Mouse (Mus musculus): ENCODE measurements around the gene Man2b1. TPM values are rescaled to one million over a fixed set of nuclear protein-coding genes. Genes with fewer than 3 reads are reported as not detected.
A peak's percentile ranks its signal among the peaks of the same experiment; 100 is the strongest.

Gene Man2b1
- 32.7 and 33.9 TPM in 2 replicates for polyA plus RNA-seq (2014; fragmentation: Nextera tagmentation; extraction: Ambion mirVana)

DNA sequence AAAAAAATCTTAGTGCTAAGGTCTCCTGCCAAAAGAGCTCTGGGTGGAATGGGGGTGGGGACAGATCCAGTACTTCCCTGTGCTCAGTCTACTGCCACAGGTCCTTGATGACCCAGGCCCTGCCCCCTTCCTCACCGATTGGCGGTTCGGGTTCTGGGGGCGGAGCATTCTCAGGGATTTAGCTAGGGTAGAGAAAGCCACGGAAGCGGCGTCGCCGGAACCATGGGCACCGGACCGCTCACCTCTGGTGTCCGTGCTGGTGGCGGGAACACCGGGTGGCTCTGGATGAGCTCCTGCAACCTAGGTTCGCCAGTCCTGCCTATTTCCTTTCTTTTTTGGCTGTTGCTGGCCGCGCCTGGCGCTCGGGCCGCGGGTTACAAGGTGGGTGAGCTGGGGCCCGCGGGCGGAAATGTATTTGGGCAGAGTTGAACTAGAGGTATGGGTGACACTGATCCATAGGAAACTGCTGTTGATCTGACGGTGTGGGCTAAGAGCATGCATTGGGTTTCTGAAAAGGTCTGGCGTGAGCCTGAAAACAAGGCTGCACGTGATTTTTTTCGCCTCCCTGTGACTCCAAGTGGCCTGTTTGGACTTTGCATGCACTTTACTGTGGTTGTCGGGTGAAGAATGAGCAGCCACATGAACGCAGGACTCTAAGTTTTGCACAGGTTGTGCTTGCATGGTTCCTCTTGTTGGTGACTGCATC lies at the start of gene Man2b1:
Gene Man2b1 (plus strand): TSS at position 163 of the 706 bp plus-strand sequence.
- 0 out of 2 replicates have a peak within 1 kb of the TSS, but pooled peaks have one; percentile 30 for H3K27ac ChIP-seq (ENCODE audit: low read depth)
- peak; percentile 84 for ATAC-seq (ENCODE audit: insufficient read depth)
- no peaks in the 10 kb centered on the region for H3K9me3 ChIP-seq (ENCODE audit: low read depth, low read length)
- WGBS = under 1% methylated on average over 30 of the region's 30 CpGs
- H3K9ac ChIP-seq = peak within 1 kb of the TSS; percentile 69
- H3K4me1 ChIP-seq (ENCODE audit: insufficient read depth) = peaks cover 13% of the 10 kb centered on the region
- H3K36me3 ChIP-seq (ENCODE audit: insufficient read depth) = peaks cover 39% of the 10 kb centered on the region
- no peaks in the 10 kb centered on the region for H3K27me3 ChIP-seq (ENCODE audit: insufficient read depth, low read length)
- DNase-seq = peak; percentile 89
- TF ChIP-seq CTCF (IDR thresholded peaks at IDR 0.05; ENCODE audit: low read depth) = peak; percentile 61
- peak within 1 kb of the TSS; percentile 66 for H3K4me3 ChIP-seq (ENCODE audit: low read depth, low read length)
- peak within 1 kb of the TSS; percentile 92 for H3K4me2 ChIP-seq

DNA sequence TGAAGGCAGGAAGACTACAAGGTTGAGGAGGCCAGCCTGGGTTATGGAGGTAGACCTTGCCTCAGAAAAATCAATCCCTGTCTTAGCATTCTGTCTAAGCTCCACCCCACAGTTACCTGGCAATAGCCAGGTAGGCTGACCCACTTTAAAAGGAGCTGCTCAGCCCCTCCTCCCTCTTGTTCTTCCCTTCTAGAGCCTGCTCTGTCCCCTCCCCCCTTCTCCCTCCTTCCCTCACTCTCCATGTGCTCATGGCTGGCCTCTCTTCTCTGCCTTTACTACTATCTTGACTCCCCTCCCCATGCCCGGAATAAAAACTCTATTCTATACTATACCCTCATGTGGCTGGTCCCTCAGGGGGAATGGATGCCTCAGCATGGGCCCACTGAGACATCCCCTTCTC lies 49.2 kb upstream of the Man2b1 start:
- Histone ChIP-seq H3K36me3 (ENCODE audit: insufficient read depth) (peaks cover 47% of the 10 kb centered on the region), H3K27me3 (ENCODE audit: insufficient read depth, low read length) (no peaks in the 10 kb centered on the region), H3K27ac (ENCODE audit: low read depth) (no peak overlapping the region), H3K9ac (no peak overlapping the region), H3K4me1 (ENCODE audit: insufficient read depth) (peaks cover 16% of the 10 kb centered on the region; the same call in 1 of the 2 replicates), H3K4me3 (ENCODE audit: low read depth, low read length) (no peak overlapping the region), H3K9me3 (ENCODE audit: low read depth, low read length) (no peaks in the 10 kb centered on the region), H3K4me2 (no peak overlapping the region; the same call in 1 of the 2 replicates)
- ATAC-seq (ENCODE audit: insufficient read depth) = no peak
- no peak for TF ChIP-seq CTCF (IDR thresholded peaks at IDR 0.05; ENCODE audit: low read depth)
- 56% methylated on average over 1 of the region's 1 CpGs for WGBS
- no peak for DNase-seq

DNA sequence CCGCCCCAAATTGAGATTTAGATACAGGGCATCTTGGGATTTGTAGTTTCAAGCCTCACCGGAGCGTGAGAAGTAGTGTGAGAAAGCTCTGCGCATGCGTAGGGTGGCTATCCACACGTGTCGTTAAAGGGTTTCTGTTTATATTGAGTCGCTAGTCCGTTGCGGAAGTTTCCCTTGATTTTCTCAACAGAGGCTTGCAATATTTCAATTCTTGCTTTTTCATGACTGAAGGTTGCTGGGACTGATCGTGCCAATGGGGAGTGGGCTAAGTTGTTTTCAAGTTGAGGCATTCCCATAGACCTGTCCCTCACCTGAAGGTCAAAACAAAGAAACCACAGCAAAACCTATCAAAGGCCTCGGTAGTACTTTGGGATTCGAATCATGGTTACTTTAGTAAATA lies 48.3 kb upstream of the Man2b1 start:
- Histone ChIP-seq H3K36me3 (ENCODE audit: insufficient read depth) (peaks cover 42% of the 10 kb centered on the region), H3K27me3 (ENCODE audit: insufficient read depth, low read length) (no peaks in the 10 kb centered on the region), H3K4me1 (ENCODE audit: insufficient read depth) (0 out of 2 replicates have a peak, but pooled peaks cover 16% of the 10 kb centered on the region), H3K4me2 (peak overlapping the region; percentile 93), H3K9me3 (ENCODE audit: low read depth, low read length) (no peaks in the 10 kb centered on the region), H3K9ac (peak overlapping the region; percentile 90), H3K27ac (ENCODE audit: low read depth) (peak overlapping the region; percentile 100; the same call in 1 of the 2 replicates), H3K4me3 (ENCODE audit: low read depth, low read length) (peak overlapping the region; percentile 83)
- DNase-seq = peak; percentile 95
- no peak for ATAC-seq (ENCODE audit: insufficient read depth)
- under 1% methylated on average over 13 of the region's 13 CpGs for WGBS
- no peak for TF ChIP-seq CTCF (IDR thresholded peaks at IDR 0.05; ENCODE audit: low read depth)

DNA sequence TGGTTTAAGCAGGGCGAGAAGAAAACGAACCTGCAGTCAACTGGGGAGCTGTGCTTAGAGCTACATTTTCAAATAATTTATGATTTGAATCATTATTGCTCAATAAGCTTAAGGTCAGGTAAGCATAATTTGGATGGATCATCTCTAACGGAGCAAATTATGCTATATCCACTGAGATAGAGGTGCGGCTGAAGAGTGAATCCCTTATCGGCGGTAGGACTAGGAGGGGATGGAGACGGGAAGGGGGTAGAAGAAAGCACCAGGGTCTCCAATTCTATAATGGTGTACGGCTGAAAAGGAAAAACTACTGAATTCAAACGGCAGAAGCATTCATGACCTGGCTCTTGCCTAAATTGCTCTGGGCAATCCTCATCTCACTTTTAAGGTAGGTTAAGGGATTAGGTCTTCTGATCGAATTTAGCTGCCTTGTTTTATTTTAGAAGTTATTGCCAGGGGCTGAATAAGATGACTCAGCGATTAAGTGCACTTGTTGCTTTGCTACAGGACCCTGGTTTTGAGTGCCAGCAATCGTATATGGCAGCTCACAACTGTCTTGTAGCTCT lies 47.8 kb upstream of the Man2b1 start:
- TF ChIP-seq CTCF (IDR thresholded peaks at IDR 0.05; ENCODE audit: low read depth) = no peak
- H3K9ac ChIP-seq = peak overlapping the region; percentile 90
- WGBS = 4% methylated on average over 12 of the region's 12 CpGs
- peak overlapping the region; percentile 93 for H3K4me2 ChIP-seq
- H3K27me3 ChIP-seq (ENCODE audit: insufficient read depth, low read length) = no peaks in the 10 kb centered on the region
- peak overlapping the region; percentile 83 for H3K4me3 ChIP-seq (ENCODE audit: low read depth, low read length)
- peaks cover 42% of the 10 kb centered on the region for H3K36me3 ChIP-seq (ENCODE audit: insufficient read depth)
- DNase-seq (no peak), ATAC-seq (ENCODE audit: insufficient read depth) (no peak)
- H3K9me3 ChIP-seq (ENCODE audit: low read depth, low read length) = no peaks in the 10 kb centered on the region
- 0 out of 2 replicates have a peak, but pooled peaks cover 16% of the 10 kb centered on the region for H3K4me1 ChIP-seq (ENCODE audit: insufficient read depth)
- peak overlapping the region; percentile 100 for H3K27ac ChIP-seq (ENCODE audit: low read depth)

DNA sequence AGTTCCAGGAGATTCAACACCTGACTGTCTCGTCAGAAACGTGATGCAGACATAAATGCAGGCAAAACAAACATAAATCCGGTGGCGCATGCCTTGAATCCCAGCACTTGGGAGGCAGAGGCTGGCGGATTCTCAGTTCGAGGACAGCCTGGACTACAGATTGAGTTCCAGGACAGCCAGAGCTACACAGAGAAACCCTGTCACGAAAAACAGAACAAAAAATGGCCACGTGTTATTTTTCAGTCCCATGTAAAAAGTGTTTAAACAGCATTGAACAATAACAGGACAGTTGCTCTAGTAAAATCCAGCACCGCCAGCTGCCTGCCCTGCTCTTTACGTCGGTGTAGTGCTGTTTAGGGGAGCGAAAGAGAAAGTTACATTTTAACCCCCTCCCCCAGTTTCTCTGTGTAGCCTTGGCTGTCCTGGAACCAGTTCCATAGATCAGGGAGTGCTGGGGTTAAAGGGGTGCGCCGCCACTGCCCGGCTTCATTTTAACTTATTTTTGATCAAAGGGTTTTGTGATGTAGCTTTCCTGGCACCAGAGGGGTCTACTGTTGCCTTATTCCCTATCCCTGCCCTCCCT lies 47.3 kb upstream of the Man2b1 start:
- peak; percentile 55 for DNase-seq
- peak overlapping the region; percentile 90 for H3K9ac ChIP-seq
- no peaks in the 10 kb centered on the region for H3K9me3 ChIP-seq (ENCODE audit: low read depth, low read length)
- H3K4me3 ChIP-seq (ENCODE audit: low read depth, low read length) = peak overlapping the region; percentile 83
- no peaks in the 10 kb centered on the region for H3K27me3 ChIP-seq (ENCODE audit: insufficient read depth, low read length)
- H3K36me3 ChIP-seq (ENCODE audit: insufficient read depth) = peaks cover 43% of the 10 kb centered on the region
- TF ChIP-seq CTCF (IDR thresholded peaks at IDR 0.05; ENCODE audit: low read depth) = no peak
- H3K4me1 ChIP-seq (ENCODE audit: insufficient read depth) = 0 out of 2 replicates have a peak, but pooled peaks cover 16% of the 10 kb centered on the region
- peak overlapping the region; percentile 100 for H3K27ac ChIP-seq (ENCODE audit: low read depth)
- ATAC-seq (ENCODE audit: insufficient read depth) = peak; percentile 9
- peak overlapping the region; percentile 93 for H3K4me2 ChIP-seq
- WGBS = under 1% methylated on average over 15 of the region's 15 CpGs

DNA sequence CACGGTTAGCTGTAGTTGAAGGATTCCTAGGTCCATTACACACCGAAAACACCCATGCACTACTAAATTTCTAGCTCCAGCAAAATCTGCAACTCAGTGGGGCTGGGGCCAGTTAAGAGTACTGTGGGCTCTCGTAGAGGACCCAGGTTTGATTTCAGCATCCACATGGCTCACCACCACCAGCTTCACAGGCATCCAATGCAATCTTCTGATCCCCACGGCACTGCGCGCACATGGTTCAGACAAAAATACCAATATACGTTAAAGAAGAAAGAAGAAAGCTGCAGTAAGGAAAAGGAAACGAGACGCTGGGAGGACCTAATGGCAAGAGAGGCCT lies 46.7 kb upstream of the Man2b1 start:
- H3K9me3 ChIP-seq (ENCODE audit: low read depth, low read length) = no peaks in the 10 kb centered on the region
- no peak for TF ChIP-seq CTCF (IDR thresholded peaks at IDR 0.05; ENCODE audit: low read depth)
- H3K27me3 ChIP-seq (ENCODE audit: insufficient read depth, low read length) = no peaks in the 10 kb centered on the region
- no peak for DNase-seq
- peak overlapping the region; percentile 83 for H3K4me3 ChIP-seq (ENCODE audit: low read depth, low read length)
- H3K27ac ChIP-seq (ENCODE audit: low read depth) = peak overlapping the region; percentile 100
- peak; percentile 22 for ATAC-seq (ENCODE audit: insufficient read depth)
- H3K4me1 ChIP-seq (ENCODE audit: insufficient read depth) = 0 out of 2 replicates have a peak, but pooled peaks cover 16% of the 10 kb centered on the region
- WGBS = under 1% methylated on average over 9 of the region's 9 CpGs
- peaks cover 44% of the 10 kb centered on the region for H3K36me3 ChIP-seq (ENCODE audit: insufficient read depth)
- H3K9ac ChIP-seq = peak overlapping the region; percentile 90
- H3K4me2 ChIP-seq = peak overlapping the region; percentile 93
